Mouse (Mus musculus): ENCODE data around the gene Chrna9. TPM values are rescaled to one million over a fixed set of nuclear protein-coding genes. Genes with fewer than 3 reads are reported as not detected.

The Chrna9 gene
- polyA plus RNA-seq, 1 experiment, result 5.4 TPM

- TF ChIP-seq POLR2A (IDR thresholded peaks at IDR 0.05; ENCODE audit: control insufficient read depth, low read depth, low read length) (no peak), CTCF (IDR thresholded peaks at IDR 0.05; ENCODE audit: control insufficient read depth, insufficient read depth, insufficient replicate concordance, low read depth, low read length) (no peak)
These were observed 65.9 kb downstream of the Chrna9 start for GRCm38 (mm10) chr5:66000567-66001125.

GRCm38 (mm10) chr5:66001232-66001631 lies 66.5 kb downstream of the Chrna9 start:
- no peak for TF ChIP-seq POLR2A (IDR thresholded peaks at IDR 0.05; ENCODE audit: control insufficient read depth, low read depth, low read length)
- no peak for TF ChIP-seq CTCF (IDR thresholded peaks at IDR 0.05; ENCODE audit: control insufficient read depth, insufficient read depth, insufficient replicate concordance, low read depth, low read length)
- Histone ChIP-seq H3K4me1 (ENCODE audit: control insufficient read depth, insufficient read depth, low read length) (peaks cover 7% of the 10 kb centered on the region; the same call in 1 of the 2 replicates), H3K27ac (ENCODE audit: control insufficient read depth, insufficient read depth, low read depth, low read length) (no peak overlapping the region), H3K36me3 (ENCODE audit: control insufficient read depth, insufficient read depth, low read length) (no peaks in the 10 kb centered on the region), H3K4me3 (ENCODE audit: control insufficient read depth, low read depth, low read length) (no peak overlapping the region), H3K27me3 (ENCODE audit: control insufficient read depth, insufficient read depth, low read length) (no peaks in the 10 kb centered on the region)

More at GRCm38 (mm10) chr5:66000567-66001125, 65.9 kb downstream of the Chrna9 start:
- Histone ChIP-seq H3K27me3 (ENCODE audit: control insufficient read depth, insufficient read depth, low read length) (no peaks in the 10 kb centered on the region), H3K4me1 (ENCODE audit: control insufficient read depth, insufficient read depth, low read length) (peaks cover 7% of the 10 kb centered on the region; the same call in 1 of the 2 replicates), H3K36me3 (ENCODE audit: control insufficient read depth, insufficient read depth, low read length) (no peaks in the 10 kb centered on the region), H3K27ac (ENCODE audit: control insufficient read depth, insufficient read depth, low read depth, low read length) (no peak overlapping the region), H3K4me3 (ENCODE audit: control insufficient read depth, low read depth, low read length) (no peak overlapping the region)

- TF ChIP-seq CTCF (IDR thresholded peaks at IDR 0.05; ENCODE audit: control insufficient read depth, insufficient read depth, insufficient replicate concordance, low read depth, low read length), result no peak
- TF ChIP-seq POLR2A (IDR thresholded peaks at IDR 0.05; ENCODE audit: control insufficient read depth, low read depth, low read length), result no peak
- H3K27me3 ChIP-seq (ENCODE audit: control insufficient read depth, insufficient read depth, low read length), result no peaks in the 10 kb centered on the region
- H3K36me3 ChIP-seq (ENCODE audit: control insufficient read depth, insufficient read depth, low read length), result no peaks in the 10 kb centered on the region
- H3K4me1 ChIP-seq (ENCODE audit: control insufficient read depth, insufficient read depth, low read length), result peaks cover 9% of the 10 kb centered on the region; the same call in 1 of the 2 replicates
- no peak within 1 kb of the TSS for H3K4me3 ChIP-seq (ENCODE audit: control insufficient read depth, low read depth, low read length)
- H3K27ac ChIP-seq (ENCODE audit: control insufficient read depth, insufficient read depth, low read depth, low read length), result no peak within 1 kb of the TSS
These were observed 69.6 kb downstream of the Chrna9 start, which contains the start of gene 9130230L23Rik for GRCm38 (mm10) chr5:66004134-66004925. 9130230L23Rik (minus strand) TSS chr5:66004285.

- peaks cover 9% of the 10 kb centered on the region; the same call in 1 of the 2 replicates for H3K4me1 ChIP-seq (ENCODE audit: control insufficient read depth, insufficient read depth, low read length)
- H3K27me3 ChIP-seq (ENCODE audit: control insufficient read depth, insufficient read depth, low read length), result no peaks in the 10 kb centered on the region
- H3K27ac ChIP-seq (ENCODE audit: control insufficient read depth, insufficient read depth, low read depth, low read length), result no peak overlapping the region
- no peak overlapping the region for H3K4me3 ChIP-seq (ENCODE audit: control insufficient read depth, low read depth, low read length)
- no peaks in the 10 kb centered on the region for H3K36me3 ChIP-seq (ENCODE audit: control insufficient read depth, insufficient read depth, low read length)
- TF ChIP-seq POLR2A (IDR thresholded peaks at IDR 0.05; ENCODE audit: control insufficient read depth, low read depth, low read length), result no peak
- no peak for TF ChIP-seq CTCF (IDR thresholded peaks at IDR 0.05; ENCODE audit: control insufficient read depth, insufficient read depth, insufficient replicate concordance, low read depth, low read length)
These were observed 70.4 kb downstream of the Chrna9 start for GRCm38 (mm10) chr5:66005041-66005678.

GRCm38 (mm10) chr5:66008245-66008967 lies 73.7 kb downstream of the Chrna9 start:
- Histone ChIP-seq H3K27me3 (ENCODE audit: control insufficient read depth, insufficient read depth, low read length) (no peaks in the 10 kb centered on the region), H3K36me3 (ENCODE audit: control insufficient read depth, insufficient read depth, low read length) (no peaks in the 10 kb centered on the region), H3K27ac (ENCODE audit: control insufficient read depth, insufficient read depth, low read depth, low read length) (no peak overlapping the region), H3K4me1 (ENCODE audit: control insufficient read depth, insufficient read depth, low read length) (peaks cover 9% of the 10 kb centered on the region; the same call in 1 of the 2 replicates), H3K4me3 (ENCODE audit: control insufficient read depth, low read depth, low read length) (no peak overlapping the region)
- no peak for TF ChIP-seq POLR2A (IDR thresholded peaks at IDR 0.05; ENCODE audit: control insufficient read depth, low read depth, low read length)
- no peak for TF ChIP-seq CTCF (IDR thresholded peaks at IDR 0.05; ENCODE audit: control insufficient read depth, insufficient read depth, insufficient replicate concordance, low read depth, low read length)

- Histone ChIP-seq H3K36me3 (ENCODE audit: control insufficient read depth, insufficient read depth, low read length) (no peaks in the 10 kb centered on the region), H3K4me3 (ENCODE audit: control insufficient read depth, low read depth, low read length) (no peak overlapping the region), H3K27ac (ENCODE audit: control insufficient read depth, insufficient read depth, low read depth, low read length) (no peak overlapping the region), H3K27me3 (ENCODE audit: control insufficient read depth, insufficient read depth, low read length) (no peaks in the 10 kb centered on the region), H3K4me1 (ENCODE audit: control insufficient read depth, insufficient read depth, low read length) (peaks cover 3% of the 10 kb centered on the region)
- TF ChIP-seq POLR2A (IDR thresholded peaks at IDR 0.05; ENCODE audit: control insufficient read depth, low read depth, low read length) (no peak), CTCF (IDR thresholded peaks at IDR 0.05; ENCODE audit: control insufficient read depth, insufficient read depth, insufficient replicate concordance, low read depth, low read length) (no peak)
These were observed 79.3 kb downstream of the Chrna9 start for GRCm38 (mm10) chr5:66013999-66014398.
